Mouse (Mus musculus) embryonic fibroblast, embryonic 13.5 days (primary cell): ENCODE results near the gene Scube2.

Experiments
- CTCF ChIP-seq: IDR thresholded peaks from 2 replicates; pipeline ENCODE4 v1.5.1; 2011; ENCODE audit warnings: mild to moderate bottlenecking, control low read depth, low read length, moderate library complexity, borderline replicate concordance; ENCODE audit not compliant: insufficient read depth
- POLR2A ChIP-seq: IDR thresholded peaks from 2 replicates; pipeline ENCODE4 v1.6.1; 2011; ENCODE audit warnings: low read depth, mild to moderate bottlenecking, control low read depth, low read length, moderate library complexity

DNA sequence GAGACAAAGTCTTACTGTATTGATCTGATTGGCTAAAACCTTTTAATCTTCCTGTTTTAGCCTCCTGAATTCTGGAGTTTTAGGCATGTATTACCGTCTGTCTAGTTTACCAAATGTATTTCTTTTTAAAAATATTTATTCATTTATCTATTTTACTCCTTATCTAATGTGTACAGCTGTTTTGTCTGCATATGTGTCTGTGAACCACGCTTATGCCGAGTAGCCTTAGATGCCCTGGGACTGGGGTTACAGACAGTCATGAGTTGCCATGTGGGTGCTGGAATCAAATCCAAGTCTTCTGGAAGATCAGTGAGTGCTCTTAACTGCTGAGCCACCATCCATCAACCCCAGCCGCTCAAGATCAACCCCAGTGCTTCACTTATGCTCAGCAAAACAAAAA is 46.9 kb downstream of the Scube2 start:
- TF ChIP-seq CTCF: no peak
- no peak for TF ChIP-seq POLR2A
